Mouse (Mus musculus) neural tube, embryonic 15.5 days (tissue): ENCODE data around the gene Ablim2. TPM values are rescaled to one million over a fixed set of nuclear protein-coding genes. Genes with fewer than 3 reads are reported as not detected.

Source experiments
- ATAC-seq: fragments of 200-750 bp; cut with Nextera tagmentation; 2 replicates; pipeline ENCODE4 v1.8.0; 2017; ENCODE audit warnings: mild to moderate bottlenecking, moderate TSS enrichment, moderate library complexity; ENCODE audit not compliant: low FRiP score
- H3K27ac ChIP-seq: fragments of 300-500 bp; sonication (generic); replicated peaks from 2 replicates; pipeline ENCODE4 v1.5.1; 2015; ENCODE audit warnings: mild to moderate bottlenecking, inconsistent platforms
- H3K27me3 ChIP-seq: fragments of 300-500 bp; sonication (generic); replicated peaks from 2 replicates; pipeline ENCODE4 v1.6.1; 2015; ENCODE audit warnings: inconsistent platforms
- H3K36me3 ChIP-seq: fragments of 300-500 bp; sonication (generic); 2 replicates; pipeline ENCODE4 v1.6.1; 2015; ENCODE audit warnings: inconsistent platforms
- H3K4me1 ChIP-seq: fragments of 300-500 bp; sonication (generic); 2 replicates; pipeline ENCODE4 v1.6.1; 2015; ENCODE audit warnings: inconsistent platforms
- H3K4me2 ChIP-seq: fragments of 300-500 bp; sonication (generic); 2 replicates; pipeline ENCODE4 v1.6.1; 2015; ENCODE audit warnings: inconsistent platforms, mild to moderate bottlenecking, moderate library complexity
- H3K4me3 ChIP-seq: fragments of 300-500 bp; sonication (generic); replicated peaks from 2 replicates; pipeline ENCODE4 v1.5.1; 2015; ENCODE audit warnings: mild to moderate bottlenecking, inconsistent platforms
- H3K9ac ChIP-seq: fragments of 300-500 bp; sonication (generic); replicated peaks from 2 replicates; pipeline ENCODE4 v1.6.1; 2015; ENCODE audit warnings: mild to moderate bottlenecking, inconsistent platforms
- H3K9me3 ChIP-seq: fragments of 300-500 bp; sonication (generic); replicated peaks from 2 replicates; pipeline ENCODE4 v1.6.1; 2016; ENCODE audit warnings: inconsistent platforms
- WGBS: fragments of 180-500 bp; shearing (Covaris S2); methylation state at CpG from one replicate; pipeline ENCODE4 v1.1.7; 2015; ENCODE audit warnings: mixed read lengths; 5-methylcytosine and 5-hydroxymethylcytosine counted together
- polyA plus RNA-seq: library from polyadenylated mRNA; unstranded; fragments of >200 nt; fragmentation: Nextera tagmentation; extraction: Ambion mirVana; gene quantifications from 2 replicates; pipeline ENCODE4 v1.2.1, GENCODE M21; 2015

The Ablim2 gene
- polyA plus RNA-seq, 1 experiment from 2014 or later: 31.8 TPM

GRCm38 (mm10) chr5:35740716-35741115 is 17.0 kb upstream of the Ablim2 start:
- Histone ChIP-seq H3K9ac (no peak overlapping the region), H3K4me2 (no peak overlapping the region), H3K36me3 (no peaks in the 10 kb centered on the region), H3K4me3 (no peak overlapping the region), H3K27me3 (peaks cover 19% of the 10 kb centered on the region), H3K9me3 (no peaks in the 10 kb centered on the region), H3K27ac (no peak overlapping the region), H3K4me1 (no peaks in the 10 kb centered on the region)
- 15% methylated on average over 10 of the region's 10 CpGs for WGBS
- ATAC-seq: no peak

- Histone ChIP-seq H3K4me3 (no peak overlapping the region), H3K4me2 (no peak overlapping the region), H3K9ac (no peak overlapping the region), H3K36me3 (no peaks in the 10 kb centered on the region), H3K4me1 (no peaks in the 10 kb centered on the region), H3K9me3 (no peaks in the 10 kb centered on the region), H3K27me3 (peaks cover 19% of the 10 kb centered on the region), H3K27ac (no peak overlapping the region)
- ATAC-seq: no peak
- WGBS: 47% methylated on average over 13 of the region's 13 CpGs
Observed at GRCm38 (mm10) chr5:35741225-35741820, 16.4 kb upstream of the Ablim2 start.

GRCm38 (mm10) chr5:35743238-35743951 is 14.3 kb upstream of the Ablim2 start:
- WGBS: 79% methylated on average over 8 of the region's 8 CpGs
- H3K27me3 ChIP-seq: peaks cover 19% of the 10 kb centered on the region
- no peak overlapping the region for H3K4me3 ChIP-seq
- H3K36me3 ChIP-seq: no peaks in the 10 kb centered on the region
- no peak for ATAC-seq
- no peak overlapping the region for H3K4me2 ChIP-seq
- no peak overlapping the region for H3K27ac ChIP-seq
- no peak overlapping the region for H3K9ac ChIP-seq
- no peaks in the 10 kb centered on the region for H3K4me1 ChIP-seq
- no peaks in the 10 kb centered on the region for H3K9me3 ChIP-seq

GRCm38 (mm10) chr5:35743990-35744722 is 13.5 kb upstream of the Ablim2 start:
- Histone ChIP-seq H3K9ac (no peak overlapping the region), H3K4me2 (no peak overlapping the region), H3K27me3 (peaks cover 19% of the 10 kb centered on the region), H3K4me1 (no peaks in the 10 kb centered on the region), H3K36me3 (no peaks in the 10 kb centered on the region), H3K4me3 (no peak overlapping the region), H3K27ac (no peak overlapping the region), H3K9me3 (no peaks in the 10 kb centered on the region)
- no peak for ATAC-seq
- WGBS: 88% methylated on average over 7 of the region's 7 CpGs

- peaks cover 10% of the 10 kb centered on the region for H3K27me3 ChIP-seq
- H3K4me2 ChIP-seq: no peak overlapping the region
- H3K36me3 ChIP-seq: no peaks in the 10 kb centered on the region
- no peak overlapping the region for H3K27ac ChIP-seq
- 85% methylated on average over 5 of the region's 5 CpGs for WGBS
- H3K4me1 ChIP-seq: no peaks in the 10 kb centered on the region
- H3K9me3 ChIP-seq: no peaks in the 10 kb centered on the region
- ATAC-seq: no peak
- H3K4me3 ChIP-seq: no peak overlapping the region
- H3K9ac ChIP-seq: no peak overlapping the region
Observed at GRCm38 (mm10) chr5:35745406-35745805, 12.3 kb upstream of the Ablim2 start.

GRCm38 (mm10) chr5:35746910-35747309 is 10.8 kb upstream of the Ablim2 start:
- Histone ChIP-seq H3K27ac (no peak overlapping the region), H3K4me1 (no peaks in the 10 kb centered on the region), H3K4me2 (no peak overlapping the region), H3K9me3 (no peaks in the 10 kb centered on the region), H3K36me3 (no peaks in the 10 kb centered on the region), H3K4me3 (no peak overlapping the region), H3K27me3 (no peaks in the 10 kb centered on the region), H3K9ac (no peak overlapping the region)
- no peak for ATAC-seq
- WGBS: 29% methylated on average over 4 of the region's 4 CpGs

GRCm38 (mm10) chr5:35749416-35749815 is 8.3 kb upstream of the Ablim2 start:
- Histone ChIP-seq H3K4me1 (no peaks in the 10 kb centered on the region), H3K4me3 (no peak overlapping the region), H3K9ac (no peak overlapping the region), H3K36me3 (no peaks in the 10 kb centered on the region), H3K4me2 (no peak overlapping the region), H3K27ac (no peak overlapping the region), H3K27me3 (no peaks in the 10 kb centered on the region), H3K9me3 (no peaks in the 10 kb centered on the region)
- ATAC-seq: no peak
- WGBS: 61% methylated on average over 3 of the region's 3 CpGs

- no peaks in the 10 kb centered on the region for H3K27me3 ChIP-seq
- H3K4me3 ChIP-seq: no peak overlapping the region
- H3K4me2 ChIP-seq: no peak overlapping the region
- H3K27ac ChIP-seq: no peak overlapping the region
- H3K4me1 ChIP-seq: no peaks in the 10 kb centered on the region
- ATAC-seq: no peak
- H3K9ac ChIP-seq: no peak overlapping the region
- H3K9me3 ChIP-seq: no peaks in the 10 kb centered on the region
- WGBS: 85% methylated on average over 1 of the region's 1 CpGs
- no peaks in the 10 kb centered on the region for H3K36me3 ChIP-seq
Observed at GRCm38 (mm10) chr5:35750026-35750425, 7.7 kb upstream of the Ablim2 start.

GRCm38 (mm10) chr5:35751016-35751415 is 6.7 kb upstream of the Ablim2 start:
- Histone ChIP-seq H3K27me3 (no peaks in the 10 kb centered on the region), H3K4me2 (no peak overlapping the region), H3K4me1 (no peaks in the 10 kb centered on the region), H3K27ac (no peak overlapping the region), H3K36me3 (no peaks in the 10 kb centered on the region), H3K9me3 (no peaks in the 10 kb centered on the region), H3K4me3 (no peak overlapping the region), H3K9ac (no peak overlapping the region)
- ATAC-seq: no peak
- 81% methylated on average over 7 of the region's 7 CpGs for WGBS

- no peak overlapping the region for H3K27ac ChIP-seq
- no peaks in the 10 kb centered on the region for H3K36me3 ChIP-seq
- H3K27me3 ChIP-seq: peaks cover 20% of the 10 kb centered on the region
- no peak overlapping the region for H3K9ac ChIP-seq
- no peaks in the 10 kb centered on the region for H3K9me3 ChIP-seq
- H3K4me3 ChIP-seq: no peak overlapping the region
- H3K4me2 ChIP-seq: no peak overlapping the region
- no peak for ATAC-seq
- WGBS: 23% methylated on average over 5 of the region's 5 CpGs
- H3K4me1 ChIP-seq: peaks cover 26% of the 10 kb centered on the region
Observed at GRCm38 (mm10) chr5:35755131-35755733, 2.4 kb upstream of the Ablim2 start.

GRCm38 (mm10) chr5:35756020-35756419 is 1.7 kb upstream of the Ablim2 start:
- no peak overlapping the region for H3K4me3 ChIP-seq
- ATAC-seq: no peak
- 70% methylated on average over 4 of the region's 4 CpGs for WGBS
- no peaks in the 10 kb centered on the region for H3K36me3 ChIP-seq
- H3K4me1 ChIP-seq: peaks cover 26% of the 10 kb centered on the region
- H3K27me3 ChIP-seq: peaks cover 25% of the 10 kb centered on the region
- H3K9me3 ChIP-seq: no peaks in the 10 kb centered on the region
- H3K27ac ChIP-seq: no peak overlapping the region
- no peak overlapping the region for H3K9ac ChIP-seq
- no peak overlapping the region for H3K4me2 ChIP-seq
